Mouse (Mus musculus): ENCODE measurements around the gene Tssk1. TPM values are rescaled to one million over a fixed set of nuclear protein-coding genes. Genes with fewer than 3 reads are reported as not detected.

Tssk1 gene
- polyA plus RNA-seq, 1 experiment from 2014 or later: 0.04 TPM

DNA sequence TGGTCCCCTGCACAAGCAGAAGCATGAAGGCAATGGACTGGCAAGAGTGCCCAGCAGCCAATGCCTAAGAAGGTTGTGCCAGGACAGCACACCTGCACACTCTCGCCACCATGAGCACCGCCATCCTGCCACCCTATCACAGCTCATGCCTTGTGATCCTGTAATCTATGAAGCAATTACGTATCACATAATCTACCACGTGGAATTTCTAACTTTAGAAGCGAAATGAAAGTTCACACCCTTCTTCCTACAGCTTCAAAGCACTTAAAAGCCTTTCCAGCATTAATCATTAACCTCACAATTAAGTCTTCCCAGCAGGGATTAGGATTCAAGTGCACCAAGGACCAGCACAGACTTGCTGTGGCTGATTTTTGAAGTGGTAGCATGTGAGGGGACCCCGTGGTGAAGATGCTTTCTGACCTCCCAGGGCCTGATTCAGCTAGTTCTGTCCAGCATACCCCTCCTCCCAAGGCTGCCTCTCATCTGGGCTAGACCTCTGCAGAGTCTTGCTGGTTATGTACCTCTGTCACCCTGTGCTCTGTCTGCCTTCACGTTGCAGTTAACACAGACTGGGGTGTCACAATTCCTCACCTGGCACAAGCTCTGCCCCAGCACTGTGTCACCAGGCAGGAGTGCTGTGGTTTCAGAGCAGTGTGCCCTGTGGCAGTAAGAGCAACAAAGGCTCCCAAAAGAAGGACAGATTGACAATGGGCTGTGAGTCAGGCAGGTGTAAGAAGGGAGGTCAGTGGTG lies 51.2 kb downstream of the Tssk1 start:
- ATAC-seq (no peak), DNase-seq (no peak)
- Histone ChIP-seq H3K4me1 (ENCODE audit: insufficient read depth) (no peaks in the 10 kb centered on the region), H3K4me3 (ENCODE audit: low read depth, low read length) (no peak overlapping the region), H3K27ac (ENCODE audit: low read depth) (no peak overlapping the region), H3K9ac (replicated peaks) (no peak overlapping the region), H3K27me3 (ENCODE audit: insufficient read depth, low read length) (no peaks in the 10 kb centered on the region), H3K9me3 (ENCODE audit: low read length) (no peaks in the 10 kb centered on the region), H3K4me2 (ENCODE audit: low read depth, low read length) (no peak overlapping the region), H3K36me3 (replicated peaks; ENCODE audit: insufficient read depth, low read length) (no peaks in the 10 kb centered on the region)
- TF ChIP-seq EP300 (IDR thresholded peaks at IDR 0.05; ENCODE audit: low read depth) (no peak), CTCF (IDR thresholded peaks at IDR 0.05; ENCODE audit: low read depth) (no peak)
- WGBS (ENCODE audit: insufficient replicate concordance): 49% methylated on average over 7 of the region's 7 CpGs

Other genes with a start within 250 kb of the Tssk1 start
- 3.3 and 3.5 TPM in 2 replicates for gene Ccdc74a, start 247.8 kb upstream of the Tssk1 start, polyA plus RNA-seq (2015; fragmentation: Nextera tagmentation; extraction: Ambion mirVana)
- 11.0 and 11.6 TPM in 2 replicates for gene Med15, start 161.3 kb upstream of the Tssk1 start, polyA plus RNA-seq (2015; fragmentation: Nextera tagmentation; extraction: Ambion mirVana)
- 7.8 and 8.0 TPM in 2 replicates for gene Klhl22, start 134.6 kb upstream of the Tssk1 start, polyA plus RNA-seq (2015; fragmentation: Nextera tagmentation; extraction: Ambion mirVana)
- gene Scarf2, start 96.9 kb upstream of the Tssk1 start, polyA plus RNA-seq (2015; fragmentation: Nextera tagmentation; extraction: Ambion mirVana): 0.97 and 1.6 TPM in 2 replicates
- gene B830017H08Rik, start 61.1 kb upstream of the Tssk1 start, polyA plus RNA-seq (2015; fragmentation: Nextera tagmentation; extraction: Ambion mirVana): not detected in 2 replicates
- 0.26 and 0.52 TPM in 2 replicates for gene Car15, start 55.9 kb upstream of the Tssk1 start, polyA plus RNA-seq (2015; fragmentation: Nextera tagmentation; extraction: Ambion mirVana)
- not detected in 2 replicates for gene Gm20518, start 2.6 kb upstream of the Tssk1 start, polyA plus RNA-seq (2015; fragmentation: Nextera tagmentation; extraction: Ambion mirVana)
- 17.9 and 18.0 TPM in 2 replicates for gene Dgcr2, start 4.3 kb downstream of the Tssk1 start, polyA plus RNA-seq (2015; fragmentation: Nextera tagmentation; extraction: Ambion mirVana)
- not detected in 2 replicates for gene Tssk2, start 4.4 kb downstream of the Tssk1 start, polyA plus RNA-seq (2015; fragmentation: Nextera tagmentation; extraction: Ambion mirVana)
- gene Ess2, start 17.1 kb downstream of the Tssk1 start, polyA plus RNA-seq (2015; fragmentation: Nextera tagmentation; extraction: Ambion mirVana): 5.6 and 6.6 TPM in 2 replicates
- not detected in 2 replicates for gene Gsc2, start 20.8 kb downstream of the Tssk1 start, polyA plus RNA-seq (2015; fragmentation: Nextera tagmentation; extraction: Ambion mirVana)
- 77.7 and 78.3 TPM in 2 replicates for gene Slc25a1, start 34.0 kb downstream of the Tssk1 start, polyA plus RNA-seq (2015; fragmentation: Nextera tagmentation; extraction: Ambion mirVana)
- 2.6 TPM in 2 replicates for gene Vpreb2, start 86.2 kb downstream of the Tssk1 start, polyA plus RNA-seq (2015; fragmentation: Nextera tagmentation; extraction: Ambion mirVana)
- gene Dgcr6, start 158.6 kb downstream of the Tssk1 start, polyA plus RNA-seq (2015; fragmentation: Nextera tagmentation; extraction: Ambion mirVana): 23.2 and 24.4 TPM in 2 replicates
- 2.9 and 3.0 TPM in 2 replicates for gene Prodh, start 196.0 kb downstream of the Tssk1 start, polyA plus RNA-seq (2015; fragmentation: Nextera tagmentation; extraction: Ambion mirVana)
- gene Rtn4r, start 233.4 kb downstream of the Tssk1 start, polyA plus RNA-seq (2015; fragmentation: Nextera tagmentation; extraction: Ambion mirVana): 0.15 and 0.21 TPM in 2 replicates